Mouse (Mus musculus) CD8-positive naive resting alpha-beta T cell, adult 2 months (primary cell): ENCODE measurements around the gene Bicra.

Experiments used
- DNase-seq, 2 experiments: peaks; one replicate each; pipeline ENCODE4 v3.0.0; 2022; ENCODE audit warnings: low read depth in 2 of 2, low spot score in 2 of 2

The Bicra gene

GRCm38 (mm10) chr7:15980246-15980645 is 67.5 kb downstream of the Bicra start:
- DNase-seq = no peak

- DNase-seq = peak in 1 of 2 experiments; percentile 28
Observed at GRCm38 (mm10) chr7:15975904-15976303, 71.8 kb downstream of the Bicra start.

- DNase-seq = no peak
Observed at GRCm38 (mm10) chr7:15975451-15975850, 72.3 kb downstream of the Bicra start.

GRCm38 (mm10) chr7:15974712-15975111 is 73.0 kb downstream of the Bicra start:
- peak; percentile 59 to 67 for DNase-seq

DNA sequence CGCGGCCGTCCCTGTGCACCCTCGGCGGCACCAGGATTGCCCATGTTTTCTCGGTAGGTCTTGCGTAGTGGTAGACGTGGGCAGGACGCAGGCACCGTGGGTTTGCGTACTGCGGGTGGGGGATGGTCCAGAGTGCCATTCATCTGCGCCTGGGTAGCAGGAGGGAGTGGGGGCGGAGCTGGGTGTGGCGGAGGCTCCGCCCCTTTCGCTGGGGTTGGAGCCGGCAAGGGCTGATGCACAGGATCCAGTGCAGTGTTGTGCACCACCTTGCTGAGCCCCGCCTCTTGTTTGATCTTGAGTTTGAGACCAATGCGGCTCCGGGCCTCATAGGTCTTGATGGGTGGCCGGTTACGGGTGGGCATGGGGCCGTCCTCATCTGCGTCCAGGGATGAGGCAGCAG is 75.5 kb downstream of the Bicra start:
- DNase-seq = no peak

GRCm38 (mm10) chr7:15969674-15970073 is 78.0 kb downstream of the Bicra start:
- no peak for DNase-seq

GRCm38 (mm10) chr7:15968322-15968721 is 79.4 kb downstream of the Bicra start:
- DNase-seq = no peak

DNA sequence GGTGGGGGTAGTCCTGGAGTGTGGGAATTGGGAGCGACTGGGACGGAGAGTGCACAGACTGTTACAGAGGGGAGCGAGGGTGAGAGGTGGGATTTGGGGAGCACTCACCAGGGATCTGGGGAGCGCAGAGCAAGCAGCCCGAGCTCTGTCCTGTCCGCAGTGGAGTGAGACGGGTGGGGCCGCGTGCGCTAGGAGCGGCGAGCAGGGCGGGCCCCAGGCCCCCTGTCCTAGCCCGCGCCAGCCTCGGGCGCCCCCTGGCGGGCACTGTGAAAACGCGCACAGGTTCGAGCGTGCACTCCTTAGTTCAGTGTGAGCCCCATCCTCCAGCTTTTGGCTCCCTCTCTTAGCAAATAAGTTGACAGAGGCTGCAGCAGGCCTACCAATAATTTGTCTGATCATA is 80.4 kb downstream of the Bicra start, which contains the start of gene Ehd2:
Ehd2 (minus strand) TSS at position 256 of the 400 bp plus-strand sequence.
- DNase-seq = peak; percentile 37 to 52

DNA sequence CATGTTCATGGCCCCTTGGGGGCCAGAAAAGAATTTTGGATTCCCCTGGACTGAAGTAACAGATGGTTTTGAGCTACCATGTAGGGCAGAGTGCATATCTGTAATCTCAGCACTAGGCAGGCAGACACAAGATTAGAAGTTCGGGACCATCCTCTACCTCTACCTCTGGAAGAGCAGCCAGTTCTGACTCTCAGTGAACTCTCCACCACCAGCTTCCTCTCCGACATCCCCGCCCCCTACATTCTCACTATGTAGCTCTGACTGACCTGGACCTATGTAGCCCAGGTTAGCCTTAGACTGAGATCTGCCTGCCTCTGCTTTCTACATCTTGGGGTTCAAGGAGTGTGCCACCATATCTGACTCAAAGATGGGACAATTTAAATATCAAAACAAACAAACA is 81.2 kb downstream of the Bicra start:
- no peak for DNase-seq

- DNase-seq = no peak
Observed at GRCm38 (mm10) chr7:15963798-15964652, 83.7 kb downstream of the Bicra start.

GRCm38 (mm10) chr7:15962311-15963288 is 85.1 kb downstream of the Bicra start:
- DNase-seq = no peak

- DNase-seq = no peak
Observed at GRCm38 (mm10) chr7:15961798-15962197, 85.9 kb downstream of the Bicra start.

DNA sequence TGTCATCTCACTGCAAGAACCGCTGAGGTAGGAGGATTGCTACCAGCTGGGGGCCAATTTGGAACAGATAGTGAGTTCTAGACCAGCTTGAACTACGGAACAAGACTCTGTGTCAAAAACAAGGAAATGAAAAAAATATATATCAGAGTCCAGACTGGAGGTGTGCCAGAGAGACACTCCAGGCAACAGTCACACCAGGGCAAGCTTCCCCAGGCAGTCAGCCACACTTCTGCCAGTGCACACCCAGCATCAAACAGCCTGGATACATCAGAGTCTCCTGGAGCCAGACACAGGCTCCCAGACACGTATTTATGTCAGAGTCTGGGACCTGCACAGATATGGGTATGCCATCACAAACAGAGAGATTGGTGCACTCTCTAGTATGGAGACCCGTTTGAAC is 86.5 kb downstream of the Bicra start:
- no peak for DNase-seq

- no peak for DNase-seq
Observed at GRCm38 (mm10) chr7:15960691-15961090, 87.0 kb downstream of the Bicra start.

GRCm38 (mm10) chr7:15956143-15956542 is 91.6 kb downstream of the Bicra start:
- DNase-seq = no peak

GRCm38 (mm10) chr7:15955509-15955908 is 92.2 kb downstream of the Bicra start:
- DNase-seq = no peak

GRCm38 (mm10) chr7:15954978-15955443 is 92.7 kb downstream of the Bicra start:
- DNase-seq = no peak

DNA sequence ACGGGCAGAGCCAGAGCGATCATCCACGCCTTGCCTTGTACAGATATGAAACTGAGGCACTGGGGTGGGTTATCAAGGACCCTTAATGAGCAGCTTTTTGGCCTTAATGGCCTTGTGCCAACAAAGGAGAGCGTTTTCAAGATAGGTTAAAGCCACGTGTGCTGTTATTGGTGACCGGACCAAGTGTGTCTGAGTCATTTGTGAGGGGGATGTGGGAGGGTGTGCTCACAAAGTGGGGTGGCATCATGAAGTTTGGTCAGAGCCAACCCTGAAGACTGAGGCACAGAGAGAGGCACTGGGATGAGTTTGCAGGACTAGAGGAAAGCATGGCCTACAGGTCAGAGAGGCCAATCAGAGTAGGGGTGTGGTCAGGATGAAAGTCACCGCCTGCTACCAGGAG is 93.3 kb downstream of the Bicra start:
- no peak for DNase-seq

DNA sequence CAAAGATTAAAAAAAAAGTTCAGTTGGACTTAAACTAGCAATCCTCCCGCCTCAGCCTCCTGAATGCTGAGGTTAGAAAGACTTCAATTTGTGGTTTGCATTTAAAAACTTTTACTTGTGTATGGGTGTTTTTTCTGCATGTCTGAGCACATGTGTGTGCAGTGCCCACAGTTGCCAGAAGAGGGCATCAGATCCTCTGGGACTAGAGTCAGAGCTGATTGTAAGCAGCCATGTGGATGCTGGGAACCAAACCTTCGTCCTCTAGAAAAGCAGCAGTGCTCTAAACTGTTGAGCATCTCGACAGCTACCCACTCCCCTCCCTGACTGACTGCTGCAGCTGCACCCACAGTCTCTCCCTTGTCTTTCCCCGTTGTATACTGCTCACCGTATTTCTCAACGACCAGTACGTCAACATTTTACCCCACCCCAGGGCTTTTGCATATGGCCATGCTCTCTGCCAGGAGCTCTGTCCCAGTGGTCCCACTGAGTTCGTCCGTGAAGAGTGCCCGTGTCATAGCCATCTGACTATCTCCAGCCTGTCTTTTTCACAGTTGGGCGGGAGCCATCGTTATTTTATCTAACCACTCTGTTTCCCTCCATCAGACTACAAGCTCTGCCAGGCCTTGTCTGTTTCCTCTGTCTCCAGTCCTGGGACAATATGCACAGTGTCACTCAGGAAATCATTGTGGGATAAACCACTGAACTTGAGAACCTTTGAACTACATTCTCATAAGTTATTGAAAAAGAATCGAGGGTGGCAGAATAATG is 94.2 kb downstream of the Bicra start:
- DNase-seq = peak in 1 of 2 experiments; percentile 33

DNA sequence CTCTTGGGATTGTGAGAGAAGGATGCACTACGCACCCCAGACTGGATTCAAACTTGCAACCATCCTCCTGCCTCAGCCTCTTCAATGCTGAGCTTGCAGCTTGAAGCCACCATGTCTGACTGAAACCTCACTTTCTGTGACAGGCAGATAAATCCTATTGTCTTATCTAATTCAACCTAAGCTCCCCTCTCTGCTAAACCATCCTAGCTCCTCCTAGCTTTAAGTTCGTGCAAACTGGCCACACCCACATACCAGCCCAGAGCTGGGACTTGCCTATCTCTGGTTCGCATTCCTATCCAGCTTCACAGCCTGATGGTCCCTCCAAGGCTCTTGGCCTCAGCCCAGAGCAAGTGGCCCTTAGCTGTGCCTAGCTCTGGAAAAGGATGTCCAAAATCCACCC is 95.3 kb downstream of the Bicra start:
- DNase-seq = no peak

DNA sequence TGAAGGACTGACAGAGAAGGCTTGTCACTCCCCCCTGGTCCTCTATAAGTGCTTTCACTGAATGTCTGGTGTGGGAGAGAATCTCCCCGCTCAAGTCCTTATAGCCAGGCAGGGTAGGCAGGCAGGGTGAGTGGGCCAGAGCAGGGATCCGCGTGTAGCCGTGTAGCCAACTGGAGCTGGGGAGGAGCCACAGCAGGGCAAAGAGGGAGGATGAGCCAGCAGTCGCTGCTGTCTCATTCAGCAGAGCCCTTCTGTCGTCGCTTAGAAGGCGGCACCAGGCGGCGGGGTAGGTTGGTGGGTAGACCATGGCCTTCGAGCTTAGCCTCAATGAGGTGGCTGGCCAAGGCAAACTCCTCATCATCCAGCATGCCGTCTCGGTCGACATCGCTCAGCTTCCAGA is 97.7 kb downstream of the Bicra start:
- no peak for DNase-seq
